Mouse (Mus musculus) MEL (cell line): ENCODE results near the gene Tmem216.

ENCODE experiments used
- CHD1 ChIP-seq: IDR thresholded peaks from 2 replicates; pipeline ENCODE4 v1.6.1; 2012; ENCODE audit warnings: low read depth, mild to moderate bottlenecking, inconsistent platforms, low read length, improper control_type of control experiment
- CTCF ChIP-seq, 3 experiments: IDR thresholded peaks in 2 of 3; conservative IDR thresholded peaks in 1 of 3; 2 replicates each; pipeline ENCODE4 v1.5.1; 2011 to 2012; ENCODE audit warnings: low read length in 3 of 3, low read depth in 2 of 3, mild to moderate bottlenecking in 2 of 3, improper control_type of control experiment in 1 of 3, inconsistent platforms in 1 of 3, mixed read lengths in 1 of 3, moderate library complexity in 1 of 3; ENCODE audit not compliant: control insufficient read depth in 1 of 3, insufficient read depth in 1 of 3, poor library complexity in 1 of 3, severe bottlenecking in 1 of 3
- EP300 ChIP-seq, 2 experiments: IDR thresholded peaks; 2 replicates each; pipeline ENCODE4 v1.6.1; 2011; ENCODE audit warnings: improper control_type of control experiment in 2 of 2, low read length in 2 of 2, low read depth in 1 of 2, mild to moderate bottlenecking in 1 of 2
- GATA1 ChIP-seq: IDR thresholded peaks from 2 replicates; pipeline ENCODE4 v1.6.1; 2011; ENCODE audit warnings: low read depth, low read length, improper control_type of control experiment
- NELFE ChIP-seq: IDR thresholded peaks from 2 replicates; pipeline ENCODE4 v1.6.1; 2011; ENCODE audit warnings: low read depth, low read length, improper control_type of control experiment
- POLR2A ChIP-seq, 2 experiments: IDR thresholded peaks; 2 replicates each; pipeline ENCODE4 v1.6.1; 2011 to 2012; ENCODE audit warnings: low read length in 2 of 2, mild to moderate bottlenecking in 2 of 2, control low read depth in 1 of 2, improper control_type of control experiment in 1 of 2, low read depth in 1 of 2, moderate library complexity in 1 of 2; ENCODE audit not compliant: control insufficient read depth in 1 of 2, insufficient read depth in 1 of 2, poor library complexity in 1 of 2
- POLR2AphosphoS2 ChIP-seq: IDR thresholded peaks from 2 replicates; pipeline ENCODE4 v1.6.1; 2011; ENCODE audit warnings: low read length, improper control_type of control experiment
- RAD21 ChIP-seq: IDR thresholded peaks from 2 replicates; pipeline ENCODE4 v1.6.1; 2011; ENCODE audit warnings: mild to moderate bottlenecking, low read depth, low read length, improper control_type of control experiment
- SMC3 ChIP-seq: IDR thresholded peaks from 2 replicates; pipeline ENCODE4 v1.6.1; 2011; ENCODE audit warnings: low read depth, low read length, improper control_type of control experiment
- ZKSCAN1 ChIP-seq: IDR thresholded peaks from 2 replicates; pipeline ENCODE4 v1.6.1; 2012; ENCODE audit warnings: low read depth, mild to moderate bottlenecking, inconsistent platforms, low read length, improper control_type of control experiment, moderate library complexity
- ZMIZ1 ChIP-seq: IDR thresholded peaks from 2 replicates; pipeline ENCODE4 v1.6.1; 2012; ENCODE audit warnings: low read depth, mild to moderate bottlenecking, inconsistent platforms, low read length, improper control_type of control experiment, moderate library complexity

DNA sequence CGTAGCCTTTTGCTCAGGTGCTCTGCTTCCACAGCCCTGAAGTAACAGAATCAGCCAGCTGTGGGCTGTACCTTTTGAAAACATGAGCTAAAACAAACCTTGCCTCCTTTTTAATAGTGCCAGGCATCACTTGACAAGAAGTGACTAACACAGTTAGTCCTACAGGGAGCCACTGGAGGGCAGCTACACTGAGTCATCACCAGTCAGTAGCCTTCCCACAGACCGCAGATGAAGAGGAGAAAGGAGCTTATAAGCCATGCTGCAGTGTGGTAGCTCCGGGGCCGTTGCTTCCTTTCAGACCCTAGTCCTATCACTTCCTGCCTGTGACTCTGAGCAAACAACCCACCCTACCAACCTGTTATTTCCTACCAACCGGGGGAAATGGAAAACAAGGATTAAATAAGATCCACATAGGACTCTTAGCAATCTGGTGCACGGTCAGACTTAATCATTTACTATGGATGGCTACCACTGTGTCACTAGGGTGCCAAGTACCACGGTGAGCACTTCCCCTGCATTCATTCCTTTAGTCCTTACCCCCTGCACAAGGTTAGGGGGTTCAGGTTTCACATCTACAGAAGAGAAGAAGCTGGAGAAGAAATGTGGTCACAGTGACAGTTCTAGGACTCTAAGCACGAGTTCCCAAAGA is 58.4 kb downstream of the Tmem216 start:
- TF ChIP-seq CHD1 (no peak), CTCF (IDR thresholded peaks at IDR 0.05 in 2 of 3, conservative IDR thresholded peaks at IDR 0.05 in 1 of 3; ENCODE audit: control insufficient read depth in 1 of 3, insufficient read depth in 1 of 3, low read depth in 2 of 3, low read length in 3 of 3, poor library complexity in 1 of 3, severe bottlenecking in 1 of 3) (no peak), SMC3 (no peak), GATA1 (no peak), RAD21 (no peak), NELFE (no peak), EP300 (IDR thresholded peaks at IDR 0.05; ENCODE audit: low read depth in 1 of 2, low read length in 2 of 2) (no peak), ZMIZ1 (no peak), POLR2A (IDR thresholded peaks at IDR 0.05; ENCODE audit: control insufficient read depth in 1 of 2, insufficient read depth in 1 of 2, low read depth in 1 of 2, low read length in 2 of 2, poor library complexity in 1 of 2) (no peak), ZKSCAN1 (no peak), POLR2AphosphoS2 (no peak)
